Mouse (Mus musculus): ENCODE measurements at regions not wholly inside any gene's neighbourhood (a gene's known extent, or its start where the extent isn't known, plus 50 kb on each side); places are given as distances from the start of the nearest gene placed in this dataset.

GRCm38 (mm10) chr1:89257945-89258344, 187.7 kb downstream of the Sh3bp4 start:
- Histone ChIP-seq H3K27ac (replicated peaks) (no peak overlapping the region), H3K4me3 (replicated peaks) (no peak overlapping the region), H3K27me3 (replicated peaks) (no peaks in the 10 kb centered on the region), H3K9me3 (replicated peaks) (no peaks in the 10 kb centered on the region), H3K4me1 (peaks cover 6% of the 10 kb centered on the region; the same call in 1 of the 2 replicates), H3K36me3 (no peaks in the 10 kb centered on the region), H3K4me2 (no peak overlapping the region), H3K9ac (replicated peaks) (no peak overlapping the region)
- WGBS = 46% methylated on average over 5 of the region's 5 CpGs
- ATAC-seq (ENCODE audit: low FRiP score) = peak; percentile 50; the same call in 1 of the 2 replicates

GRCm38 (mm10) chr1:89265771-89266170, 188.8 kb upstream of the Agap1 start:
- H3K27me3 ChIP-seq (replicated peaks) = no peaks in the 10 kb centered on the region
- no peak for ATAC-seq (ENCODE audit: low FRiP score)
- no peak overlapping the region for H3K9ac ChIP-seq (replicated peaks)
- H3K27ac ChIP-seq (replicated peaks) = no peak overlapping the region
- no peaks in the 10 kb centered on the region for H3K4me1 ChIP-seq
- H3K4me2 ChIP-seq = no peak overlapping the region
- 84% methylated on average over 4 of the region's 4 CpGs for WGBS
- H3K9me3 ChIP-seq (replicated peaks) = no peaks in the 10 kb centered on the region
- no peaks in the 10 kb centered on the region for H3K36me3 ChIP-seq
- no peak overlapping the region for H3K4me3 ChIP-seq (replicated peaks)

- Histone ChIP-seq H3K4me3 (replicated peaks) (no peak overlapping the region), H3K36me3 (no peaks in the 10 kb centered on the region), H3K9ac (replicated peaks) (no peak overlapping the region), H3K27ac (replicated peaks) (no peak overlapping the region), H3K4me1 (no peaks in the 10 kb centered on the region; the same call in 1 of the 2 replicates), H3K9me3 (replicated peaks) (no peaks in the 10 kb centered on the region), H3K27me3 (replicated peaks) (no peaks in the 10 kb centered on the region), H3K4me2 (no peak overlapping the region)
- ATAC-seq (ENCODE audit: low FRiP score) = no peak
- 64% methylated on average over 2 of the region's 2 CpGs for WGBS
Measured at GRCm38 (mm10) chr1:89268806-89269205, 185.8 kb upstream of the Agap1 start.

- H3K4me1 ChIP-seq = no peaks in the 10 kb centered on the region; the same call in 1 of the 2 replicates
- H3K4me3 ChIP-seq (replicated peaks) = no peak overlapping the region
- no peak overlapping the region for H3K27ac ChIP-seq (replicated peaks)
- no peaks in the 10 kb centered on the region for H3K27me3 ChIP-seq (replicated peaks)
- no peaks in the 10 kb centered on the region for H3K36me3 ChIP-seq
- ATAC-seq (ENCODE audit: low FRiP score) = no peak
- H3K9ac ChIP-seq (replicated peaks) = no peak overlapping the region
- no peak overlapping the region for H3K4me2 ChIP-seq
- no peaks in the 10 kb centered on the region for H3K9me3 ChIP-seq (replicated peaks)
- 77% methylated on average over 8 of the region's 8 CpGs for WGBS
Measured at GRCm38 (mm10) chr1:89271743-89272142, 182.9 kb upstream of the Agap1 start.

GRCm38 (mm10) chr1:89273021-89273420, 181.6 kb upstream of the Agap1 start:
- H3K36me3 ChIP-seq = no peaks in the 10 kb centered on the region
- no peak overlapping the region for H3K27ac ChIP-seq (replicated peaks)
- no peaks in the 10 kb centered on the region; the same call in 1 of the 2 replicates for H3K4me1 ChIP-seq
- no peak for ATAC-seq (ENCODE audit: low FRiP score)
- H3K4me2 ChIP-seq = no peak overlapping the region
- no peaks in the 10 kb centered on the region for H3K27me3 ChIP-seq (replicated peaks)
- H3K4me3 ChIP-seq (replicated peaks) = no peak overlapping the region
- no peak overlapping the region for H3K9ac ChIP-seq (replicated peaks)
- WGBS = 78% methylated on average over 10 of the region's 10 CpGs
- no peaks in the 10 kb centered on the region for H3K9me3 ChIP-seq (replicated peaks)

- no peak for ATAC-seq (ENCODE audit: low FRiP score)
- H3K9me3 ChIP-seq (replicated peaks) = no peaks in the 10 kb centered on the region
- 91% methylated on average over 10 of the region's 10 CpGs for WGBS
- H3K9ac ChIP-seq (replicated peaks) = no peak overlapping the region
- H3K27ac ChIP-seq (replicated peaks) = no peak overlapping the region
- H3K4me1 ChIP-seq = no peaks in the 10 kb centered on the region; the same call in 1 of the 2 replicates
- no peak overlapping the region for H3K4me3 ChIP-seq (replicated peaks)
- no peaks in the 10 kb centered on the region for H3K36me3 ChIP-seq
- H3K27me3 ChIP-seq (replicated peaks) = no peaks in the 10 kb centered on the region
- no peak overlapping the region for H3K4me2 ChIP-seq
Measured at GRCm38 (mm10) chr1:89273786-89274362, 180.7 kb upstream of the Agap1 start.

GRCm38 (mm10) chr1:89279382-89279781, 175.2 kb upstream of the Agap1 start:
- H3K9ac ChIP-seq (replicated peaks) = no peak overlapping the region
- no peak overlapping the region for H3K4me3 ChIP-seq (replicated peaks)
- H3K9me3 ChIP-seq (replicated peaks) = no peaks in the 10 kb centered on the region
- WGBS = 76% methylated on average over 5 of the region's 5 CpGs
- no peaks in the 10 kb centered on the region for H3K36me3 ChIP-seq
- ATAC-seq (ENCODE audit: low FRiP score) = no peak
- H3K4me2 ChIP-seq = no peak overlapping the region
- no peaks in the 10 kb centered on the region for H3K4me1 ChIP-seq
- no peak overlapping the region for H3K27ac ChIP-seq (replicated peaks)
- no peaks in the 10 kb centered on the region for H3K27me3 ChIP-seq (replicated peaks)

- Histone ChIP-seq H3K36me3 (no peaks in the 10 kb centered on the region), H3K4me1 (no peaks in the 10 kb centered on the region), H3K9me3 (replicated peaks) (no peaks in the 10 kb centered on the region), H3K27ac (replicated peaks) (no peak overlapping the region), H3K4me3 (replicated peaks) (no peak overlapping the region), H3K27me3 (replicated peaks) (no peaks in the 10 kb centered on the region), H3K9ac (replicated peaks) (no peak overlapping the region), H3K4me2 (no peak overlapping the region)
- ATAC-seq (ENCODE audit: low FRiP score) = no peak
- 75% methylated on average over 1 of the region's 1 CpGs for WGBS
Measured at GRCm38 (mm10) chr1:89281107-89281655, 173.4 kb upstream of the Agap1 start.

- Histone ChIP-seq H3K27ac (replicated peaks) (no peak overlapping the region), H3K9ac (replicated peaks) (no peak overlapping the region), H3K4me2 (no peak overlapping the region), H3K36me3 (no peaks in the 10 kb centered on the region), H3K4me3 (replicated peaks) (no peak overlapping the region), H3K9me3 (replicated peaks) (no peaks in the 10 kb centered on the region), H3K4me1 (no peaks in the 10 kb centered on the region), H3K27me3 (replicated peaks) (no peaks in the 10 kb centered on the region)
- 73% methylated on average over 4 of the region's 4 CpGs for WGBS
- no peak for ATAC-seq (ENCODE audit: low FRiP score)
Measured at GRCm38 (mm10) chr1:89285041-89285440, 169.6 kb upstream of the Agap1 start.

- no peaks in the 10 kb centered on the region for H3K9me3 ChIP-seq (replicated peaks)
- H3K4me2 ChIP-seq = no peak overlapping the region
- H3K4me1 ChIP-seq = no peaks in the 10 kb centered on the region
- H3K4me3 ChIP-seq (replicated peaks) = no peak overlapping the region
- no peak overlapping the region for H3K27ac ChIP-seq (replicated peaks)
- WGBS = 79% methylated on average over 10 of the region's 10 CpGs
- H3K9ac ChIP-seq (replicated peaks) = no peak overlapping the region
- H3K36me3 ChIP-seq = no peaks in the 10 kb centered on the region
- no peak for ATAC-seq (ENCODE audit: low FRiP score)
- no peaks in the 10 kb centered on the region for H3K27me3 ChIP-seq (replicated peaks)
Measured at GRCm38 (mm10) chr1:89287136-89287795, 167.3 kb upstream of the Agap1 start.

GRCm38 (mm10) chr1:89288001-89288400, 166.6 kb upstream of the Agap1 start:
- Histone ChIP-seq H3K27ac (replicated peaks) (no peak overlapping the region), H3K9ac (replicated peaks) (no peak overlapping the region), H3K4me1 (no peaks in the 10 kb centered on the region), H3K27me3 (replicated peaks) (no peaks in the 10 kb centered on the region), H3K4me2 (no peak overlapping the region), H3K9me3 (replicated peaks) (no peaks in the 10 kb centered on the region), H3K36me3 (no peaks in the 10 kb centered on the region), H3K4me3 (replicated peaks) (no peak overlapping the region)
- no peak for ATAC-seq (ENCODE audit: low FRiP score)

GRCm38 (mm10) chr1:89288921-89289320, 165.7 kb upstream of the Agap1 start:
- Histone ChIP-seq H3K4me1 (no peaks in the 10 kb centered on the region), H3K4me3 (replicated peaks) (no peak overlapping the region), H3K9me3 (replicated peaks) (no peaks in the 10 kb centered on the region), H3K9ac (replicated peaks) (no peak overlapping the region), H3K27me3 (replicated peaks) (no peaks in the 10 kb centered on the region), H3K4me2 (no peak overlapping the region), H3K27ac (replicated peaks) (no peak overlapping the region), H3K36me3 (no peaks in the 10 kb centered on the region)
- 90% methylated on average over 2 of the region's 2 CpGs for WGBS
- ATAC-seq (ENCODE audit: low FRiP score) = no peak

All from neural tube, embryonic 15.5 days (tissue).